Mouse (Mus musculus) kidney, postnatal 0 days (tissue): ENCODE measurements at regions not wholly inside any gene's neighbourhood (a gene's known extent, or its start where the extent isn't known, plus 50 kb on each side); places are given as distances from the start of the nearest gene placed in this dataset.

Source experiments
- ATAC-seq: fragments of 200-750 bp; cut with Nextera tagmentation; replicated peaks from 2 replicates; pipeline ENCODE4 v1.8.0; 2017; ENCODE audit warnings: low read depth, moderate number of reproducible peaks, moderate TSS enrichment, moderate library complexity; ENCODE audit not compliant: low FRiP score
- DNase-seq: peaks from one replicate; pipeline ENCODE4 v3.0.0-alpha.2; 2016; ENCODE audit warnings: low spot score
- H3K27ac ChIP-seq: fragments of 300-500 bp; sonication (generic); 2 replicates; pipeline ENCODE4 v1.5.1; 2014; ENCODE audit warnings: mild to moderate bottlenecking
- H3K27me3 ChIP-seq: fragments of 300-500 bp; sonication (generic); 2 replicates; pipeline ENCODE4 v1.6.1; 2014; ENCODE audit warnings: low read length, mixed read lengths; ENCODE audit not compliant: insufficient read depth
- H3K36me3 ChIP-seq: fragments of 300-500 bp; sonication (generic); 2 replicates; pipeline ENCODE4 v1.6.1; 2014; ENCODE audit warnings: low read length, mixed read lengths; ENCODE audit not compliant: insufficient read depth
- H3K4me1 ChIP-seq: fragments of 300-500 bp; sonication (generic); replicated peaks from 2 replicates; pipeline ENCODE4 v1.6.1; 2014; ENCODE audit warnings: antibody characterized with exemption, low read length, mixed read lengths; ENCODE audit not compliant: insufficient read depth
- H3K4me2 ChIP-seq: fragments of 300-500 bp; sonication (generic); 2 replicates; pipeline ENCODE4 v1.6.1; 2014; ENCODE audit warnings: mild to moderate bottlenecking, low read length, moderate library complexity, mixed read lengths
- H3K4me3 ChIP-seq: fragments of 300-500 bp; sonication (generic); replicated peaks from 2 replicates; pipeline ENCODE4 v1.5.1; 2014; ENCODE audit warnings: low read depth, low read length
- H3K9ac ChIP-seq: fragments of 300-500 bp; sonication (generic); 2 replicates; pipeline ENCODE4 v1.6.1; 2014; ENCODE audit warnings: low read depth, low read length
- H3K9me3 ChIP-seq: fragments of 300-500 bp; sonication (generic); replicated peaks from 2 replicates; pipeline ENCODE4 v1.6.1; 2016; ENCODE audit warnings: low read length, inconsistent platforms, mixed read lengths
- CTCF ChIP-seq: IDR thresholded peaks from 2 replicates; pipeline ENCODE4 v1.5.1; 2016; ENCODE audit warnings: antibody characterized with exemption, low read depth, mild to moderate bottlenecking, moderate library complexity
- WGBS: fragments of 180-500 bp; shearing (Covaris S2); extraction: QIAGEN DNeasy Blood & Tissue Kit; methylation state at CpG from one replicate; pipeline ENCODE4 v1.1.7; 2014; 5-methylcytosine and 5-hydroxymethylcytosine counted together

- H3K9me3 ChIP-seq: no peaks in the 10 kb centered on the region
- no peak for ATAC-seq
- H3K36me3 ChIP-seq: no peaks in the 10 kb centered on the region
- no peak overlapping the region for H3K9ac ChIP-seq
- H3K4me2 ChIP-seq: no peak overlapping the region
- no peaks in the 10 kb centered on the region for H3K4me1 ChIP-seq
- H3K4me3 ChIP-seq: no peak overlapping the region
- no peaks in the 10 kb centered on the region for H3K27me3 ChIP-seq
- WGBS: 37% methylated on average over 2 of the region's 2 CpGs
- TF ChIP-seq CTCF: no peak
- DNase-seq: no peak
- no peak overlapping the region for H3K27ac ChIP-seq
Measured at GRCm38 (mm10) chr5:97226425-97226824, 115.0 kb upstream of the Paqr3 start.

DNA sequence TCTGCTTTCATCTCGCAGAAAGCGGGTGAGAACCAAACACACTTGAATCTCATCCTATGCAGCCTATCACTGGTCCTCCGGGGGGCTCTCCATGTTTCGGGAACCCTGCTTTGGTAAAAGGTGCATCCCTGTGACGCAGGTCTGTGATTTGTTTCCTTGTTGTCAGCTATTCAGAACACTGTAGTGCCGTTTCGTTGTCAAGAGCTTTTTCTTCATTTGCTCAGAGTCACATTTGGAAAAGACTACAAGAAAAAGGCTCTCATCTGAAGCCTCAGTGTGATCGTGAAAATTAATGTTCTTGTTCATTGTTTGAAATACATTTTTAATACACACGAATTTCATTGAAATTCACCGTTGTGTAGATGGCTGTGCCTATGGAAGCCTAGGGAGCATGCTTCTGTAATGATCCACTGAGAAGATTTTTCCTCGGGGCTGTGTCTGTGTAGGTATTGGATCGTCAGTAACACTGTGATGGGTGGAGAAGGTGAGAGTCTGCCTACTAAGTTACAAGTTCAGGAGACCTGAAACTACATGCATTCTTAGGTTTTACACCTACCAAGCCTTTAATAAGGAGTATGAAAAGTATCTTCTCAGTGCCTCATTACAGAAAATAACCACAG, 112.0 kb upstream of the Paqr3 start:
- no peak for ATAC-seq
- H3K9ac ChIP-seq: no peak overlapping the region

GRCm38 (mm10) chr5:97222489-97223237, 111.3 kb upstream of the Paqr3 start:
- H3K4me2 ChIP-seq: no peak overlapping the region
- H3K27me3 ChIP-seq: no peaks in the 10 kb centered on the region
- H3K9ac ChIP-seq: no peak overlapping the region
- no peak overlapping the region for H3K27ac ChIP-seq
- ATAC-seq (no peak), DNase-seq (no peak)
- H3K4me1 ChIP-seq: no peaks in the 10 kb centered on the region
- 61% methylated on average over 12 of the region's 12 CpGs for WGBS
- no peaks in the 10 kb centered on the region for H3K36me3 ChIP-seq
- H3K4me3 ChIP-seq: no peak overlapping the region
- H3K9me3 ChIP-seq: no peaks in the 10 kb centered on the region
- no peak for TF ChIP-seq CTCF

More for the DNA sequence above, 112.0 kb upstream of the Paqr3 start:
- Histone ChIP-seq H3K4me2 (no peak overlapping the region), H3K36me3 (no peaks in the 10 kb centered on the region), H3K27ac (no peak overlapping the region), H3K27me3 (no peaks in the 10 kb centered on the region), H3K4me3 (no peak overlapping the region), H3K9me3 (no peaks in the 10 kb centered on the region), H3K4me1 (no peaks in the 10 kb centered on the region)
- WGBS: 80% methylated on average over 12 of the region's 12 CpGs
- no peak for DNase-seq
- TF ChIP-seq CTCF: no peak

DNA sequence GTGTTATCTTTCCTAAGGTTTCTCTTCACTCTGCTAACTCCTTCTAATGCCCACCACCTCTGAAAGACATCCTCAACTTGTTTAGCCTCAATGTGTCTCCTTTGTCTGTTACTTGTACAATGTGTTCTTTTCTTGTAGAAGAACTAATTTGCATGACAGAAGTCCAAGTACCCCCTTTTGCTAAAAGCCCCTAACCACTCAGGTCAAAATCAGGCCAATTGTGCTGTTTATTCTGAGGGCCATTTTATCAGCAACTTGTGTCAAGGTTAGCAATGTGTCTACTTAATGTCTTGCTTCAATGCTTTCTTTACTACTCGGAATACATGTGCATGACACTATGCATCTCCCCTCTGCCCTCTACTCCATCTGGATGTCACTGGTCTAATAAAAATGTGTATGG, 107.3 kb upstream of the Paqr3 start:
- ATAC-seq (no peak), DNase-seq (no peak)
- Histone ChIP-seq H3K27ac (no peak overlapping the region), H3K4me2 (no peak overlapping the region), H3K36me3 (no peaks in the 10 kb centered on the region), H3K27me3 (no peaks in the 10 kb centered on the region), H3K4me3 (no peak overlapping the region), H3K9ac (no peak overlapping the region), H3K9me3 (no peaks in the 10 kb centered on the region), H3K4me1 (no peaks in the 10 kb centered on the region)
- WGBS: 53% methylated on average over 1 of the region's 1 CpGs
- TF ChIP-seq CTCF: no peak

DNA sequence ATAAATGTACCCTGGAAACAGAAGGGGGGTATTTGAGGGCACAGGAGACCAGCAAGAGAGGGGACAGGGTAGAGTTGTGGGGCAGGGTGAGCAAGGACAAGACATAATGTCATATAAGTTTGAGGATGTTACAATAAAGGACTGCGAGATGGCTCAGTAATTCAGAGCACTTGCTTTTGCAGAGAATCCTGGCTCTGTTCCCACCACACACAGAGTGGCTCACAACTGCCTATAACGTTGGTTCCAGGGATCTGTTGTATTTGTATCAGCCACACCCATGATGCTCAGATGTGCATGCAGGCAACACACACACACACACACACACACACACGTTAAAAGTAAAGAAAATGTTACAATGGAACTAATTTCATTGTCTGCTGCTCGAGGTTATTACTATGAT, 94.2 kb upstream of the Paqr3 start:
- H3K4me2 ChIP-seq: no peak overlapping the region
- no peak for TF ChIP-seq CTCF
- 75% methylated on average over 4 of the region's 4 CpGs for WGBS
- no peaks in the 10 kb centered on the region for H3K4me1 ChIP-seq
- no peak overlapping the region for H3K4me3 ChIP-seq
- no peaks in the 10 kb centered on the region for H3K27me3 ChIP-seq
- ATAC-seq (no peak), DNase-seq (no peak)
- H3K36me3 ChIP-seq: no peaks in the 10 kb centered on the region
- no peak overlapping the region for H3K9ac ChIP-seq
- no peak overlapping the region for H3K27ac ChIP-seq
- no peaks in the 10 kb centered on the region for H3K9me3 ChIP-seq

DNA sequence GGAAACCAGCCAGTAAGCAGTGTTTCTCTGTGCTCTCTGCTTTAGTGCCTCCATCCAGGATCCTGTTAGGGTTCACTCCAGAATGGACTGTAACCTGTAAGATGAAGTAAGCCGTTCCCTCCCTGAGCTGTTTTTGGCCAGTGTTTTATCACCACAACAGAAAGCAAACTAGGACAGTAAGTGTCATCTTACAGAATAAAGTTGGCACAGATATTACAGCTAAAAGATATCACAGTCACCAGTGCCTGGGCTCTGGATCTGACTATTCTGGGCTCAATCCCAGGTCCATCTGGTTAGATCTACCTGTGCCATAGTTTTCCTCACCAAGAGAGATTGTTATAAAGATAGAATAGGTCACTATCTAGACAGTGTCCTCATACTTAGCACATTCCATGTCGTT, 92.9 kb upstream of the Paqr3 start:
- H3K4me1 ChIP-seq: no peaks in the 10 kb centered on the region
- no peak overlapping the region for H3K27ac ChIP-seq
- no peak overlapping the region for H3K4me2 ChIP-seq
- DNase-seq (no peak), ATAC-seq (no peak)
- no peak overlapping the region for H3K9ac ChIP-seq
- H3K9me3 ChIP-seq: no peaks in the 10 kb centered on the region
- no peaks in the 10 kb centered on the region for H3K27me3 ChIP-seq
- no peak for TF ChIP-seq CTCF
- 70% methylated on average over 2 of the region's 2 CpGs for WGBS
- H3K36me3 ChIP-seq: no peaks in the 10 kb centered on the region
- no peak overlapping the region for H3K4me3 ChIP-seq
